Mouse (Mus musculus) cerebellum, adult 9-11 months (tissue): ENCODE results near the gene Capn12.
"Not testable (repeated sequence)": the region's sequence is repeated elsewhere in the genome, so short reads cannot be mapped to it uniquely, and the experiment has no call there.

ENCODE experiments used
- DNase-seq: peaks from one replicate; pipeline ENCODE4 v3.0.0; 2022

Gene Capn12

DNA sequence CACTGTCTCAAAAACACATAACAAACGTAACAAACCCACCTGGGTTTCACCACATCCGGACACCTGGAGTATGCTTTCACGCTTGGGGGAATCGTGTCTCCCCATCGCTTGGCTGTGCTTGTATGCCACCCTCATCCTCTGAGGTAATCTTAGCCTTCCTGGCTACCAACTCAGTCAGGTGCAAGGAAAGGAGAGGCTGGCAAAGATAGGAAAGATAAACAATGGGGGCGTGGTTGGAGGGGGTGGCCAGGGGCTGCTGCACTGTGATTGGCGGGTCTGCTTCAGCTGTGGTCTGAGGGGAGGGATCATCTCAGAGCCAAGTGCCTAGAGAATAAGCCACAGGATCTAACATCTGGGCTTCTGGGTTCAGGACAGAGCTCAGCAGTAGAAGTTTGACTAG is 1.6 kb upstream of the Capn12 start:
- no peak for DNase-seq

GRCm38 (mm10) chr7:28880554-28880953 is 668 bp upstream of the Capn12 start:
- DNase-seq, result no peak

DNA sequence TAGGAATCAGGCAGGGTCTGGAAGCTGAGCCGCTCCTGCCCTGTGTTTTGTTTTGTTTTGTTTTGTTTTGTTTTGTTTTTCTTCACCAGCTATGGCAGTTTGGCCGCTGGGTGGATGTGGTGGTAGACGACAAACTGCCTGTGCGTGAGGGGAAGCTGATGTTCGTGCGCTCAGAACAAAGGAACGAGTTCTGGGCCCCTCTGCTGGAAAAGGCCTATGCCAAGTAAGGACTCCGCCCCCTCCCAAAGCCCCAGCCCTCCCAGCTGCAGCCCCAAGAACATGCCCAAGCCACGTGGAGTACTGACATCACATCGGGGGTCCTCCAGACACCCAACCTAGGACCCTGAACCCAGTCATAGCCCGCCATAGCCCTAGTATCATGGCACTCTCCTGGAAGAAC is 1.8 kb downstream of the Capn12 start:
- no peak for DNase-seq

- not testable (repeated sequence) for DNase-seq
Observed at GRCm38 (mm10) chr7:28883704-28884103, 2.5 kb downstream of the Capn12 start.

DNA sequence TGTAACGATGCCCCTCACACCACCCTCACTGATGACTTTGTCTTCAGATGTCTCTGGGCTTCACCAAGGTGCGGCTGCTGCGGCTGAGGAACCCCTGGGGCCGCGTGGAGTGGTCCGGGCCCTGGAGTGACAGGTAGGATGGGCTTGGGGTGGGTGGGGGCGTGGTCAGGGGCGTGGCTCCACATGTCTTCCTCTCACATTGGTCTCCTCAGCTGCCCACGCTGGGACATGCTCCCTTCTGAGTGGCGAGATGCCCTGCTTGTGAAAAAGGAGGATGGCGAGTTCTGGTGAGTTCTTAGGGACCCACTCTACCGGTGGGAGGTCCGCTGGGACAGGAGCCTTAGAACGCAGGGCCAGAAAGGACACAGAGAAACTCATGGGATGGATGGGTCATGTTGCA is 5.3 kb downstream of the Capn12 start:
- no peak for DNase-seq

GRCm38 (mm10) chr7:28888701-28889161 is 7.5 kb downstream of the Capn12 start:
- no peak for DNase-seq

DNA sequence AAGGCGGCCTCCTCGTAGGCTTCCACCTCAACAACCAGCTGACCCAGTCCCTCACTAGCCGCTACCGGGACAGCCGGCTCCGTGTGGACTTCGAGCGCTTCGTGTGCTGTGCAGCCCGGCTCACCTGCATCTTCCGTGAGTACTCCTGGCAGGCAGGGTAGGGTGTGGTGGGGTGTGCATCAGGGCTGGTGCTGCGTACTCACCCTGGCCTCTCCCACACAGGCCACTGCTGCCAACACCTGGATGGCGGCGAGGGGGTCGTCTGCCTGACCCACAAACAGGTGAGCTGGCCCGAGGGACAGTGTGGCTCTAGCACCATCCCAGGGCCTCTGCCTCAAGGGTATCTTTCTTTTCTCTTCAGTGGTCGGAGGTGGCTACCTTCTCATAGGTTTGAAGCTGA is 11.4 kb downstream of the Capn12 start:
- no peak for DNase-seq

- DNase-seq, result no peak
Observed at GRCm38 (mm10) chr7:28893643-28894265, 12.5 kb downstream of the Capn12 start.

- no peak for DNase-seq
Observed at GRCm38 (mm10) chr7:28894942-28895341, 13.7 kb downstream of the Capn12 start.

- no peak for DNase-seq
Observed at GRCm38 (mm10) chr7:28897661-28898060, 16.4 kb downstream of the Capn12 start.

DNA sequence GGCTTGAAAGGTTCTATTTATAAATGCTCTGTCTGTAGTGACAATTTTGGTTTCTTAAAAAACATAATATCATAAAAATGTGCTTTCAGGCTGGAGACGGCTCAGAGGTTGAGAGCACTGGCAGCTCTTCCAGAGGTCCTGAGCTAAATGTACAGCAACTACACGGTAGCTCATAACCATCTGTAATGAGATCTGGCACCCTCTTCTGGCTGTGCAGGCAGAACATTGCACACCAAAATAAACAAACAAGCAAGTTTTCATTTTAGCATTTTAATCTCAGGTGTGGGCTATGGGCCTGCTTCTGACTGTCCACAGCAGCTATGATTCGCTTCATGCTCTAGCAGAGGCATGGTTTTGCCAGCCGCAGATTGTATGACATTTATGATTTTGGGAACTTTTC is 18.8 kb downstream of the Capn12 start:
- DNase-seq, result no peak

GRCm38 (mm10) chr7:28901311-28902125 is 20.3 kb downstream of the Capn12 start:
- no peak for DNase-seq

GRCm38 (mm10) chr7:28902180-28902579 is 21.0 kb downstream of the Capn12 start:
- DNase-seq, result no peak

- no peak for DNase-seq
Observed at GRCm38 (mm10) chr7:28902809-28903208, 21.6 kb downstream of the Capn12 start.

- no peak for DNase-seq
Observed at GRCm38 (mm10) chr7:28903778-28904177, 22.6 kb downstream of the Capn12 start.

- DNase-seq, result no peak
Observed at GRCm38 (mm10) chr7:28907195-28907594, 26.0 kb downstream of the Capn12 start.

DNA sequence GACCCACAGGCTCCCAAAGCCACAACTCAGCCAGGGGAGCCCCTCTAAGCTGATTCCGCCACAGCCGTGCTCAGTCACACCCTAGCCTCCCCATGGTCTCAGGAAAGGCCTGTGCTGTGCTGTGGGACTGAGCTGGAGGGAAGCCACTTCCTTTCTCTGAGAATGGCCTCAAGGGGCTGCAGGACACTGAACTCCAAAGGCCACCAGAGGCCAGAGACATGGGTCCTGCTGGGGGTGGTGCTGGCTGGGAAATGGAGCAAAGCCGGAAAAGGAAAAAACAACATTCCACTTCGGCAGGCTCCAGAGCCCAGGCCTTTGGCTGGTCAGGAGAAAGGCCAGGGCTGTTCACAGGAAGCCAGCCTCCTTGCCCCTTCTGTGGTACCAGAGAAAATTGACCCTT is 30.4 kb downstream of the Capn12 start:
- DNase-seq, result no peak

DNA sequence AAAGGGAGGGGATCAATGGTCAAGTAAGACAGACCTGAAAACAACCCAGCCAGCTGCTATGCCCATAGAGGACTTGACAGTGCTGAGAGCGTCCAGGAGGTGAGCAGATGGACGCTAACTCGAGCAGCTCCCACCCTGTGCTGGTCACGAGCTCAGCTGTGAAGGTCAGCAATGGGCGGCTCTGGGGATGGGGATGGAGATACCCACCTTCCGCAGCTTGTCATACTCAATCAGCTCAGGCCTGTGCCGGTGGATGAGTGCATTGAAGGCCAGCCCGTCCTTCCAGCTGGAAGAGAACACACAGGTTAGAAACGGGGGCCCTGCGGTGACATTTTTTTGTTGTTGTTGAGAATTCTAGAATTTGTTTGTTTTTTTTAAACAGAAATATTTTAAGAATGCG is 31.9 kb downstream of the Capn12 start:
- no peak for DNase-seq

DNA sequence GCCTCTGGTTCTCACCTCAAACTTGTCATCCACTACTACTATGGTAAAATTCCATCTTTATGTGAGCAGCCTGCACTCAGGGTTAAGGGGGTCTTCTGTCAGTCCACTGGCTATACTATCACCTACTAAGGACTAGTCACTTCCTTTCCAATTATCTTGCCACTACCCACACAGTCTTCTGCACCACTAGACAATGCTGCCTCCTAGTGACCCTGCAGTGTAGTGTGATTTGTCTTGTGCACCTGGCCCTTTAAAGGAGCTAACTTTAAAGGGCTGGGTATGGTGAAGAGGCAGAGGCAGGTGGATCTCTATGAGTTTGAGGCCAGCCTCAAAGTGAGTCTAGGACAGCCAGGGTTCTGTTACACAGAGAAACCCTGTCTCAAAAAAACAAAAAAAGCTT is 35.3 kb downstream of the Capn12 start:
- DNase-seq, result no peak

GRCm38 (mm10) chr7:28917503-28918426 is 36.5 kb downstream of the Capn12 start:
- peak; percentile 47 for DNase-seq

DNA sequence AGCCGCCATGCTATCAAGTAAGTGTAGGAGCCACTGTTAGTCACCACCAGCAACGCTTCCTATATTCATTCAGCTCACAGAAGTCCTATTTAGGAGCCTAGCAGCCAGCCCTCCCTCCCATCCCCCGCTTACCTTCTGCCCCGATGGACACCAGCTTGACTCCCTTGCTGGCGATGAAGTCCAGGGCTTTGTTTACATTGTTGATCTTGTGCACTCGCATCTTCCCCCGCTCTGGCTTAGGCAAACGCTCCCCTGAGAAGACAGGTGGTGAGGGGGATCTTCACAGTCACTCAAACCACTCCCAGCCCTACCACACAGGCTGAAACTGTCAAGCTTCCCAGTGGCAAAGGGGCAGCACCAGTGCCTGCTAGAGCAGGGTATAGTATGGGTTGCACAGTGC is 37.3 kb downstream of the Capn12 start:
- DNase-seq, result no peak

DNA sequence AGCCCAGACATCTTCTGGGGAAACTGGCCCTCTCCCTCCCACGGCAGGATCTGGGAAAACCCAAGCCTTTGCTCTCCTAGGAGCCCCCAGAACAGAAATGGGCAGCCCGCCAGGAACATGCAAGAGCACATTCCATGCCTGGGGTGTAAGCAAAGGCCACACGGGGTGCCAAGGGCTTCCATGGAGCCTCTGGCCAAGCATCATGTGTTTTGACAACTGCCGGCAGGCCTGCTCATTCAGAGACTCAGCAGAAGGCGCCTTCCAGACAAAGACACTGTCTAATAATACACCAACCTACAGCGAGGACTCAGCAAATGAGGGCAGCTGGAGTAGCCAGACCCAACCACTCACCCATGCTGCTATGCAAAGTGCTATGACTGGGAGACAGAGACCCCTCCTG is 38.6 kb downstream of the Capn12 start:
- DNase-seq, result peak; percentile 58

DNA sequence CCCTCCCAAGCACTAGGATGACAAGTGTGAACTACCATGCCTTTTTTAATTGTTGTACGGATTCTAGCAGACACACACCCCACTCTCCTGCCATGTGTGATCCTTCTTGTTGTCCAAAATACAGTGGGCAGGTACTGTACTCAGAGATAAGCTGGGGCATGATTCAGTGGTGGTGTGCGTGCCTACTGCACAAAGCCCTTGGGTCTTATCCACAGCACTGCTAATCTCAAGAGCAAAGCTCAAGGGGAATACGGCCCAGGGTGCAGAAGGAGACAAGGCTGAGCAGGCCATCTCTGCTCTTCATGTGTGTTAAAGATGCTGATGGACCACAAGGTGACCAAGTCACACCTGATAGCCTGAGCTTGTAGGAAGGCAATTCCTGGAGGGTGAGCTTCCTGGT is 40.0 kb downstream of the Capn12 start:
- DNase-seq, result no peak
